Mouse (Mus musculus): Measurements from ENCODE around the gene Lonrf2. TPM values are rescaled to one million over a fixed set of nuclear protein-coding genes. Genes with fewer than 3 reads are reported as not detected.

Lonrf2 gene
- polyA plus RNA-seq, 1 experiment from 2014 or later, result 0.79 TPM

GRCm38 (mm10) chr1:38847975-38848374 lies 11.5 kb upstream of the Lonrf2 start:
- no peak for ATAC-seq
- Histone ChIP-seq H3K9me3 (ENCODE audit: control insufficient read depth, low read length) (no peaks in the 10 kb centered on the region), H3K27ac (ENCODE audit: low read length) (no peak overlapping the region), H3K36me3 (ENCODE audit: control insufficient read depth, insufficient read depth, low read length) (no peaks in the 10 kb centered on the region), H3K4me2 (ENCODE audit: low read depth, low read length) (no peak overlapping the region), H3K4me3 (ENCODE audit: low read length) (no peak overlapping the region), H3K4me1 (ENCODE audit: control insufficient read depth, insufficient read depth, low read length) (no peaks in the 10 kb centered on the region), H3K9ac (ENCODE audit: low read depth, low read length) (no peak overlapping the region), H3K27me3 (replicated peaks; ENCODE audit: control insufficient read depth, insufficient read depth, low read length) (no peaks in the 10 kb centered on the region)
- 60% methylated on average over 11 of the region's 11 CpGs for WGBS

GRCm38 (mm10) chr1:38843275-38843674 lies 6.8 kb upstream of the Lonrf2 start:
- ATAC-seq, result no peak
- Histone ChIP-seq H3K4me3 (ENCODE audit: low read length) (no peak overlapping the region), H3K36me3 (ENCODE audit: control insufficient read depth, insufficient read depth, low read length) (no peaks in the 10 kb centered on the region), H3K9me3 (ENCODE audit: control insufficient read depth, low read length) (no peaks in the 10 kb centered on the region), H3K27me3 (replicated peaks; ENCODE audit: control insufficient read depth, insufficient read depth, low read length) (no peaks in the 10 kb centered on the region), H3K27ac (ENCODE audit: low read length) (no peak overlapping the region), H3K4me2 (ENCODE audit: low read depth, low read length) (no peak overlapping the region), H3K4me1 (ENCODE audit: control insufficient read depth, insufficient read depth, low read length) (no peaks in the 10 kb centered on the region), H3K9ac (ENCODE audit: low read depth, low read length) (no peak overlapping the region)
- 76% methylated on average over 4 of the region's 4 CpGs for WGBS

- H3K9me3 ChIP-seq (ENCODE audit: control insufficient read depth, low read length), result no peaks in the 10 kb centered on the region
- no peaks in the 10 kb centered on the region for H3K27me3 ChIP-seq (replicated peaks; ENCODE audit: control insufficient read depth, insufficient read depth, low read length)
- no peak for ATAC-seq
- 74% methylated on average over 1 of the region's 1 CpGs for WGBS
- no peak overlapping the region for H3K4me3 ChIP-seq (ENCODE audit: low read length)
- H3K36me3 ChIP-seq (ENCODE audit: control insufficient read depth, insufficient read depth, low read length), result no peaks in the 10 kb centered on the region
- H3K4me2 ChIP-seq (ENCODE audit: low read depth, low read length), result no peak overlapping the region
- no peak overlapping the region for H3K9ac ChIP-seq (ENCODE audit: low read depth, low read length)
- H3K27ac ChIP-seq (ENCODE audit: low read length), result no peak overlapping the region
- H3K4me1 ChIP-seq (ENCODE audit: control insufficient read depth, insufficient read depth, low read length), result no peaks in the 10 kb centered on the region
Measured at GRCm38 (mm10) chr1:38842861-38843260, 6.3 kb upstream of the Lonrf2 start.

DNA sequence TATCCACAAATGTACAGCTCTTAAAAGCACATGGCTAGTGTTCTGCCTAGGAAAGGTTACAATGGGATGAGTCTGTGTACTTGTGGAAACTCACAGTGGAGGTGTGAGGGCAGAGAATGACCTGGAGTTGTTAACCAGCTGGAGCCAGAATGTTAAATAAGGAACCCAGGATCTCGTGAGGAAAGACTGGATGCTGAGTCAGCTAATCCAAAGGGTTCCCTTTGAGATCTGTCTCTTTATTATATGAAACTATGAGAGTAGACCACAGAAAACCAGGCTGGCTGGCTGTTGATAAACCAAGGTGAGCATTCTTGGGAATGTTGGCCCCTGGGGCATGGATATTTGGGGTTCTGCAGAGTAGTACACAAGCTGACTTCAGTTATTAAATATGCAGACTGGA lies 3.4 kb upstream of the Lonrf2 start:
- Histone ChIP-seq H3K27ac (ENCODE audit: low read length) (no peak overlapping the region), H3K9ac (ENCODE audit: low read depth, low read length) (no peak overlapping the region), H3K9me3 (ENCODE audit: control insufficient read depth, low read length) (no peaks in the 10 kb centered on the region), H3K27me3 (replicated peaks; ENCODE audit: control insufficient read depth, insufficient read depth, low read length) (peaks cover 14% of the 10 kb centered on the region), H3K4me3 (ENCODE audit: low read length) (no peak overlapping the region), H3K4me1 (ENCODE audit: control insufficient read depth, insufficient read depth, low read length) (peaks cover 5% of the 10 kb centered on the region; the same call in 1 of the 2 replicates), H3K36me3 (ENCODE audit: control insufficient read depth, insufficient read depth, low read length) (no peaks in the 10 kb centered on the region), H3K4me2 (ENCODE audit: low read depth, low read length) (no peak overlapping the region)
- 41% methylated on average over 1 of the region's 1 CpGs for WGBS
- no peak for ATAC-seq

DNA sequence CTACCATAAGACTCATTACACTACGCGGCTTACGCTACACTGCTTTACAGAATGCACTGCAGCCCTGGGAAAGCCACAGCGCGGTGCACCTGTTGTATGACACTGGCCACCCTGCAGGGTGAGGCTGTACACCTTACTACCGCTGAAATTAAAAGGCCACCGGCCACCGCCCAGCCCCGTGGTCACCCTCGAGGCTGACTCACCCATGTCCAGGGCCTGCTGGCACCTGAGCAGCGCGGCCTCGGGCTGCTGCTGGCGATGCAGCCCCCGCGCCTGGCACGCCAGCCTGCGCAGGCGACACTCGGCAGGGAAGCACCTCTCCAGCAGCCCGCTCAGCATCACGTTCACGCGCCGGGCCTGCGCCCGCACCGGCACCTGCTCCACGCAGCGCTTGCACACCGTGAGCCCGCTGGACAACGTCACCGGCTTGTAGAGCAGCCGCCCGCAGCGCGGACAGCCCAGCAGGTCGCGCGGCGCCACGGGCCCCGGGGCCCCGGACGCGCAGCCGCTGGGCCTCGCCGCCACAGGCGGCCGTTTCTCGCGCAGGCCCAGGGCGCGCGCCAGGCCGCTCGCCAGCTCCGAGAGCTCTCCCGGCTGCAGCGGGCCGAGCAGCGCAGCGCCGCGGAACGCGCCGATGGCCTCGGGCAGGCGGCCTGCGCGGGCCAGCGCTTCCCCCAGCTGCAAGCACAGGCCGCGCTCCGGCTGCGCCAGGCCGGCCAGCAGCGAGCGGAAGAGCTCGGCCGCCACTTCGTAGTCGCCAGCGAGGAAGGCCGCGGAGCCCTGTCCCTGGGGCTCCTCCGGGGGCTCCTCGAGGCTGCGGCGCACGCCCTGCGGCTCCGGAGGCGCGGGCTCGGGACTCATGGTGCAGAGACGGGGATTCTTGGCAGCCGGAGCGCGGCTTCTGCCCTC lies 689 bp downstream of the Lonrf2 start:
- peak; percentile 83 for ATAC-seq
- Histone ChIP-seq H3K9me3 (ENCODE audit: control insufficient read depth, low read length) (no peaks in the 10 kb centered on the region), H3K27me3 (replicated peaks; ENCODE audit: control insufficient read depth, insufficient read depth, low read length) (peaks cover 14% of the 10 kb centered on the region), H3K36me3 (ENCODE audit: control insufficient read depth, insufficient read depth, low read length) (no peaks in the 10 kb centered on the region), H3K4me3 (ENCODE audit: low read length) (peak overlapping the region; percentile 69), H3K9ac (ENCODE audit: low read depth, low read length) (peak overlapping the region; percentile 73), H3K27ac (ENCODE audit: low read length) (no peak overlapping the region), H3K4me2 (ENCODE audit: low read depth, low read length) (peak overlapping the region; percentile 99), H3K4me1 (ENCODE audit: control insufficient read depth, insufficient read depth, low read length) (peaks cover 5% of the 10 kb centered on the region; the same call in 1 of the 2 replicates)
- WGBS, result 2% methylated on average over 103 of the region's 103 CpGs

DNA sequence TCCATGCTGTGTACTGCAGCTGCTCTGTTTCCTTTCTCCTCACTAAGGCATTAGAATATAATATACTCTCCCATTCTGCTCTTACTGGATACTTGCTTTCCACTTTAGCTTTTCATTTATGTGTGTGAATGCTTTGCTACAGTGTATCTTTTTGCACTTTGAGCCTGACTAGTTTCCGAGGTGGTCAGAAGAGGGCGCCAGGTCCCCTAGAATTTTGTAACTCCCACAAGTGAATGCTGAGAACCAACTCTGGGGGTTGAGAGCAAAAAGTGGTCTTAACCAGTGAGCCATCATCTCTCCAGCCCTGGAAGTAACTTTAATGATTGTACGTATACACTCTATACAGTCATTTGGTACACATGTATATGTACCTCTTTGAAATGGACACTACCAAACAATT lies 1.6 kb downstream of the Lonrf2 start:
- Histone ChIP-seq H3K4me3 (ENCODE audit: low read length) (no peak overlapping the region), H3K9me3 (ENCODE audit: control insufficient read depth, low read length) (no peaks in the 10 kb centered on the region), H3K4me1 (ENCODE audit: control insufficient read depth, insufficient read depth, low read length) (peaks cover 5% of the 10 kb centered on the region; the same call in 1 of the 2 replicates), H3K4me2 (ENCODE audit: low read depth, low read length) (no peak overlapping the region), H3K36me3 (ENCODE audit: control insufficient read depth, insufficient read depth, low read length) (no peaks in the 10 kb centered on the region), H3K27ac (ENCODE audit: low read length) (no peak overlapping the region), H3K27me3 (replicated peaks; ENCODE audit: control insufficient read depth, insufficient read depth, low read length) (peaks cover 14% of the 10 kb centered on the region), H3K9ac (ENCODE audit: low read depth, low read length) (no peak overlapping the region)
- 45% methylated on average over 3 of the region's 3 CpGs for WGBS
- no peak for ATAC-seq

DNA sequence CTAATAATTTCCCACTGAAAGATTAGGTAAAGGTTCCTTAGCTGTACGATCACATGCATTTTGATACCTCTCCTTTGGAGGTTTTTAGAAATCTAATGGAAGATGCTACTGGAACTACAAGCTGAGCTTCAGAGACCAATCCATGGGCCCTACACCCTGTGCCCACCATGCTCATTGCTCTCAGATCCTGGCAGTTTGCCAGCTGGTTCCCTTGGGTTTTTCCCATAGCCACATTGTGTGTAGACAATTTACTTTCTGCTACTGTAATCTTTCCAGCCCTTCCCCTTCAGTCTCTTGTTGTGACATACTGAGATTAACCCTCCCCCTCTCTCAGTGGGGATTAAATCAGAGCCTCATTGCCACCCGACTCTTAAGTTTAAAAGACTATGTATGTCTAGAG lies 11.6 kb downstream of the Lonrf2 start:
- ATAC-seq, result no peak
- Histone ChIP-seq H3K4me2 (ENCODE audit: low read depth, low read length) (no peak overlapping the region), H3K9me3 (ENCODE audit: control insufficient read depth, low read length) (no peaks in the 10 kb centered on the region), H3K9ac (ENCODE audit: low read depth, low read length) (no peak overlapping the region), H3K4me1 (ENCODE audit: control insufficient read depth, insufficient read depth, low read length) (no peaks in the 10 kb centered on the region), H3K27me3 (replicated peaks; ENCODE audit: control insufficient read depth, insufficient read depth, low read length) (no peaks in the 10 kb centered on the region), H3K27ac (ENCODE audit: low read length) (no peak overlapping the region), H3K4me3 (ENCODE audit: low read length) (no peak overlapping the region), H3K36me3 (ENCODE audit: control insufficient read depth, insufficient read depth, low read length) (no peaks in the 10 kb centered on the region)
- 74% methylated on average over 2 of the region's 2 CpGs for whole genome bisulfite sequencing

DNA sequence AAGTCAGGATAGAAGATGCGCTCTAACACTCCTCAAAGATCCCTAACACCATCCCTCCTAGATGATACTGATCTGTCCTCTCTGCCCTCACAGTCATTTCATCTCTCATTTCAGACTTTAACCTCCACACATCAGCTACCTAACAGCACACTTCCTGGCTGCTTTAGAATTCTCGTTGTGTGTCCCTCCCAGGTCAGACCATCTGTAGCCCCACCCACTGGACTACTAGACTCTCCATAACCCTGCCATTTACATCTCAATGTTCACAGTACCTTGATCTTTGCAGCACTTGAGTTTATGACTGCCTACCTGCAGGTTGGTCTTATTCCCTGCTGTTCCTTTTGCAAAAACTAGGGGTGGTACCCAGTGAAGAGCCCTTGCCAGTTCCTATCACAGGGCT lies 12.7 kb downstream of the Lonrf2 start:
- H3K4me2 ChIP-seq (ENCODE audit: low read depth, low read length), result no peak overlapping the region
- no peaks in the 10 kb centered on the region for H3K27me3 ChIP-seq (replicated peaks; ENCODE audit: control insufficient read depth, insufficient read depth, low read length)
- peak; percentile 83 for ATAC-seq
- H3K9ac ChIP-seq (ENCODE audit: low read depth, low read length), result no peak overlapping the region
- H3K4me1 ChIP-seq (ENCODE audit: control insufficient read depth, insufficient read depth, low read length), result no peaks in the 10 kb centered on the region
- 58% methylated on average over 2 of the region's 2 CpGs for WGBS
- H3K9me3 ChIP-seq (ENCODE audit: control insufficient read depth, low read length), result no peaks in the 10 kb centered on the region
- no peaks in the 10 kb centered on the region for H3K36me3 ChIP-seq (ENCODE audit: control insufficient read depth, insufficient read depth, low read length)
- no peak overlapping the region for H3K27ac ChIP-seq (ENCODE audit: low read length)
- H3K4me3 ChIP-seq (ENCODE audit: low read length), result no peak overlapping the region

DNA sequence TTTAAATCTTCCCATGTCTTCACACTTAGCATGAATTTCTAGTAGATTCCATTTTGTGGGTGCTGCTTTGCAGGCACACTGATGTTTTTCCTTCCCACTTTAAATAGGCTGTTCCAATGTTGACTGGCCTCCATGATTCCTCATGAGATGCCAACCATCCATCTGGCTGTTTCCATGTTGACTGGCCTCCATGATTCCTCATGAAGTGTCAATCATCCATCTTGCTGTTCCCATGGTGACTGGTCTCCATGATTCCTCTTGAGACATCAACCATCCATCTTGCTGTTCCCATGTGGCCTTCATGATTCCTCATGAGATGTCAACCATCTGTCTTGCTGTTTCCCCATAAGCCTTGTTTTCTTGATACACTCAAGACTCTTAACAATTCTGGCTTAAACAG lies 16.8 kb downstream of the Lonrf2 start:
- no peak overlapping the region for H3K4me3 ChIP-seq (ENCODE audit: low read length)
- no peak overlapping the region for H3K27ac ChIP-seq (ENCODE audit: low read length)
- H3K27me3 ChIP-seq (replicated peaks; ENCODE audit: control insufficient read depth, insufficient read depth, low read length), result no peaks in the 10 kb centered on the region
- no peak for ATAC-seq
- no peaks in the 10 kb centered on the region for H3K36me3 ChIP-seq (ENCODE audit: control insufficient read depth, insufficient read depth, low read length)
- H3K9ac ChIP-seq (ENCODE audit: low read depth, low read length), result no peak overlapping the region
- H3K9me3 ChIP-seq (ENCODE audit: control insufficient read depth, low read length), result no peaks in the 10 kb centered on the region
- H3K4me1 ChIP-seq (ENCODE audit: control insufficient read depth, insufficient read depth, low read length), result no peaks in the 10 kb centered on the region
- H3K4me2 ChIP-seq (ENCODE audit: low read depth, low read length), result no peak overlapping the region

GRCm38 (mm10) chr1:38817671-38818070 lies 18.8 kb downstream of the Lonrf2 start:
- H3K9ac ChIP-seq (ENCODE audit: low read depth, low read length), result no peak overlapping the region
- H3K4me2 ChIP-seq (ENCODE audit: low read depth, low read length), result no peak overlapping the region
- H3K4me1 ChIP-seq (ENCODE audit: control insufficient read depth, insufficient read depth, low read length), result no peaks in the 10 kb centered on the region
- ATAC-seq, result no peak
- 76% methylated on average over 3 of the region's 3 CpGs for WGBS
- no peaks in the 10 kb centered on the region for H3K9me3 ChIP-seq (ENCODE audit: control insufficient read depth, low read length)
- no peaks in the 10 kb centered on the region for H3K36me3 ChIP-seq (ENCODE audit: control insufficient read depth, insufficient read depth, low read length)
- no peaks in the 10 kb centered on the region for H3K27me3 ChIP-seq (replicated peaks; ENCODE audit: control insufficient read depth, insufficient read depth, low read length)
- no peak overlapping the region for H3K27ac ChIP-seq (ENCODE audit: low read length)
- H3K4me3 ChIP-seq (ENCODE audit: low read length), result no peak overlapping the region

Measured in intestine, embryonic 16.5 days (tissue).